Mouse (Mus musculus): ENCODE results near the gene Cers6. TPM values are rescaled to one million over a fixed set of nuclear protein-coding genes. Genes with fewer than 3 reads are reported as not detected.

The Cers6 gene
- polyA plus RNA-seq, 1 experiment from 2014 or later: 55.3 TPM

- no peak for ATAC-seq
Measured at GRCm38 (mm10) chr2:68925542-68925941, 64.3 kb downstream of the Cers6 start.

GRCm38 (mm10) chr2:68926913-68927790 is 65.9 kb downstream of the Cers6 start:
- Histone ChIP-seq H3K27me3 (ENCODE audit: control insufficient read depth, insufficient read depth, low read depth, low read length) (no peaks in the 10 kb centered on the region), H3K36me3 (ENCODE audit: control insufficient read depth, insufficient read depth, low read length) (no peaks in the 10 kb centered on the region), H3K4me2 (ENCODE audit: low read length) (no peak overlapping the region), H3K27ac (ENCODE audit: low read length) (no peak overlapping the region), H3K4me1 (ENCODE audit: control insufficient read depth, insufficient read depth, low read length) (peaks cover 8% of the 10 kb centered on the region), H3K4me3 (ENCODE audit: low read depth, low read length) (no peak overlapping the region), H3K9me3 (replicated peaks; ENCODE audit: control insufficient read depth, low read length, poor library complexity, severe bottlenecking) (no peaks in the 10 kb centered on the region), H3K9ac (ENCODE audit: low read depth, low read length) (no peak overlapping the region)
- ATAC-seq: no peak
- 77% methylated on average over 10 of the region's 10 CpGs for WGBS

More at GRCm38 (mm10) chr2:68925542-68925941, 64.3 kb downstream of the Cers6 start:
- H3K36me3 ChIP-seq (ENCODE audit: control insufficient read depth, insufficient read depth, low read length): no peaks in the 10 kb centered on the region
- no peak overlapping the region for H3K9ac ChIP-seq (ENCODE audit: low read depth, low read length)
- H3K27me3 ChIP-seq (ENCODE audit: control insufficient read depth, insufficient read depth, low read depth, low read length): no peaks in the 10 kb centered on the region
- no peak overlapping the region for H3K27ac ChIP-seq (ENCODE audit: low read length)
- H3K9me3 ChIP-seq (replicated peaks; ENCODE audit: control insufficient read depth, low read length, poor library complexity, severe bottlenecking): no peaks in the 10 kb centered on the region
- no peak overlapping the region for H3K4me3 ChIP-seq (ENCODE audit: low read depth, low read length)
- H3K4me1 ChIP-seq (ENCODE audit: control insufficient read depth, insufficient read depth, low read length): peaks cover 6% of the 10 kb centered on the region; the same call in 1 of the 2 replicates
- no peak overlapping the region for H3K4me2 ChIP-seq (ENCODE audit: low read length)
- WGBS: 81% methylated on average over 6 of the region's 6 CpGs

DNA sequence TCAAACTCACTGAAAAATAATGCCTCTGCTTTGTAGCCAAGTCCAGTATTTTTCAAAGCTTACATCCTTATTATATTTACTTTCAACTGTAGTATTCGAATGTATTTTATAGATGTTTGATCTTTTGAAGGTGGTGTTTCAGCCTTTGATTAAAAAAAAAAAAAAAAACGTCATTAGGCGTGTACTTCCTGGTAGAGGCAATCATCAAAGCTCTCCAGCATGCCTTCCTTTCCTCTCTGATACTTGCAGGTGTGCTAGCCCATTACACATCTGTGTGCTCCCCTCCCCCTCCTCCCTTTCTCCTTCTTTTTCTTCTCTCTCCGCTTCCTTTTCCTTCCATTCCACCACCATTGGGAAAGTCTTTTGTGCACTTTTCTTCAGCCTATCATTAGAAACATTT is 71.0 kb downstream of the Cers6 start:
- H3K9me3 ChIP-seq (replicated peaks; ENCODE audit: control insufficient read depth, low read length, poor library complexity, severe bottlenecking): no peaks in the 10 kb centered on the region

GRCm38 (mm10) chr2:68932656-68933055 is 71.4 kb downstream of the Cers6 start:
- no peak for ATAC-seq
- Histone ChIP-seq H3K36me3 (ENCODE audit: control insufficient read depth, insufficient read depth, low read length) (peaks cover 4% of the 10 kb centered on the region; the same call in 1 of the 2 replicates), H3K27me3 (ENCODE audit: control insufficient read depth, insufficient read depth, low read depth, low read length) (no peaks in the 10 kb centered on the region)

More for the DNA sequence above, 71.0 kb downstream of the Cers6 start:
- peaks cover 7% of the 10 kb centered on the region for H3K4me1 ChIP-seq (ENCODE audit: control insufficient read depth, insufficient read depth, low read length)
- H3K27ac ChIP-seq (ENCODE audit: low read length): no peak overlapping the region
- no peak overlapping the region for H3K4me3 ChIP-seq (ENCODE audit: low read depth, low read length)
- no peak overlapping the region for H3K9ac ChIP-seq (ENCODE audit: low read depth, low read length)
- H3K36me3 ChIP-seq (ENCODE audit: control insufficient read depth, insufficient read depth, low read length): peaks cover 4% of the 10 kb centered on the region; the same call in 1 of the 2 replicates
- no peak overlapping the region for H3K4me2 ChIP-seq (ENCODE audit: low read length)
- no peak for ATAC-seq
- 71% methylated on average over 4 of the region's 4 CpGs for WGBS
- H3K27me3 ChIP-seq (ENCODE audit: control insufficient read depth, insufficient read depth, low read depth, low read length): no peaks in the 10 kb centered on the region

DNA sequence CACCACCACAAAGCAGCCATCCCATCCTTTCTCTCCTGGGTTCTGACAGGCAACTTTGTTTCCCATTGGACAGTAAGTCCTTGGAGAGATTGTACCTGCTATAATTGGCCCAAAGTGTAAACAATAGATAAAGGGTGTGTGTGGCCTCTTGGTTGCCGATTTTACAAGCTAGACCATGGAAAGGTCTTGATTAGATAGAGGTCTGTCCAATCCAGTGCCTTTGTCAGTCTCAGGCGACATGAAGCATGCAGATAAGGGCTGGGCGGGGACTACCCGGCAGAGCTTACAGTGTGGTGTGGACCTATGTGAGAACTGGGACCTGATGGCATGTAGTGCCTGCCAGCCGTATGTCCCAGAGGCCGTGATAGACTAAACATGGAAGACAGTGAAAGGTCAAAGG is 73.4 kb downstream of the Cers6 start:
- Histone ChIP-seq H3K27me3 (ENCODE audit: control insufficient read depth, insufficient read depth, low read depth, low read length) (no peaks in the 10 kb centered on the region), H3K9me3 (replicated peaks; ENCODE audit: control insufficient read depth, low read length, poor library complexity, severe bottlenecking) (no peaks in the 10 kb centered on the region), H3K36me3 (ENCODE audit: control insufficient read depth, insufficient read depth, low read length) (peaks cover 4% of the 10 kb centered on the region; the same call in 1 of the 2 replicates), H3K9ac (ENCODE audit: low read depth, low read length) (no peak overlapping the region), H3K4me2 (ENCODE audit: low read length) (no peak overlapping the region), H3K27ac (ENCODE audit: low read length) (no peak overlapping the region), H3K4me1 (ENCODE audit: control insufficient read depth, insufficient read depth, low read length) (peaks cover 7% of the 10 kb centered on the region), H3K4me3 (ENCODE audit: low read depth, low read length) (no peak overlapping the region)
- 90% methylated on average over 6 of the region's 6 CpGs for WGBS
- ATAC-seq: no peak

More at GRCm38 (mm10) chr2:68932656-68933055, 71.4 kb downstream of the Cers6 start:
- H3K4me3 ChIP-seq (ENCODE audit: low read depth, low read length): no peak overlapping the region
- peaks cover 7% of the 10 kb centered on the region for H3K4me1 ChIP-seq (ENCODE audit: control insufficient read depth, insufficient read depth, low read length)
- no peak overlapping the region for H3K9ac ChIP-seq (ENCODE audit: low read depth, low read length)
- H3K4me2 ChIP-seq (ENCODE audit: low read length): no peak overlapping the region
- no peaks in the 10 kb centered on the region for H3K9me3 ChIP-seq (replicated peaks; ENCODE audit: control insufficient read depth, low read length, poor library complexity, severe bottlenecking)
- no peak overlapping the region for H3K27ac ChIP-seq (ENCODE audit: low read length)
- 57% methylated on average over 4 of the region's 4 CpGs for WGBS

- no peaks in the 10 kb centered on the region for H3K27me3 ChIP-seq (ENCODE audit: control insufficient read depth, insufficient read depth, low read depth, low read length)
- H3K4me3 ChIP-seq (ENCODE audit: low read depth, low read length): no peak overlapping the region
- peaks cover 4% of the 10 kb centered on the region; the same call in 1 of the 2 replicates for H3K36me3 ChIP-seq (ENCODE audit: control insufficient read depth, insufficient read depth, low read length)
- H3K9me3 ChIP-seq (replicated peaks; ENCODE audit: control insufficient read depth, low read length, poor library complexity, severe bottlenecking): no peaks in the 10 kb centered on the region
- 93% methylated on average over 2 of the region's 2 CpGs for WGBS
- peaks cover 5% of the 10 kb centered on the region for H3K4me1 ChIP-seq (ENCODE audit: control insufficient read depth, insufficient read depth, low read length)
- H3K9ac ChIP-seq (ENCODE audit: low read depth, low read length): no peak overlapping the region
- no peak for ATAC-seq
- H3K4me2 ChIP-seq (ENCODE audit: low read length): no peak overlapping the region
- no peak overlapping the region for H3K27ac ChIP-seq (ENCODE audit: low read length)
Measured at GRCm38 (mm10) chr2:68935721-68936294, 74.6 kb downstream of the Cers6 start.

- WGBS: 87% methylated on average over 4 of the region's 4 CpGs
- H3K9me3 ChIP-seq (replicated peaks; ENCODE audit: control insufficient read depth, low read length, poor library complexity, severe bottlenecking): no peaks in the 10 kb centered on the region
- H3K36me3 ChIP-seq (ENCODE audit: control insufficient read depth, insufficient read depth, low read length): peaks cover 4% of the 10 kb centered on the region; the same call in 1 of the 2 replicates
- no peak overlapping the region for H3K9ac ChIP-seq (ENCODE audit: low read depth, low read length)
- H3K27me3 ChIP-seq (ENCODE audit: control insufficient read depth, insufficient read depth, low read depth, low read length): no peaks in the 10 kb centered on the region
- no peak for ATAC-seq
- H3K4me2 ChIP-seq (ENCODE audit: low read length): no peak overlapping the region
- no peak overlapping the region for H3K27ac ChIP-seq (ENCODE audit: low read length)
- H3K4me1 ChIP-seq (ENCODE audit: control insufficient read depth, insufficient read depth, low read length): peaks cover 2% of the 10 kb centered on the region; the same call in 1 of the 2 replicates
- H3K4me3 ChIP-seq (ENCODE audit: low read depth, low read length): no peak overlapping the region
Measured at GRCm38 (mm10) chr2:68936773-68937172, 75.5 kb downstream of the Cers6 start.

- no peak overlapping the region for H3K4me2 ChIP-seq (ENCODE audit: low read length)
- 99% methylated on average over 3 of the region's 3 CpGs for WGBS
- no peak overlapping the region for H3K9ac ChIP-seq (ENCODE audit: low read depth, low read length)
- peaks cover 4% of the 10 kb centered on the region; the same call in 1 of the 2 replicates for H3K36me3 ChIP-seq (ENCODE audit: control insufficient read depth, insufficient read depth, low read length)
- no peak overlapping the region for H3K27ac ChIP-seq (ENCODE audit: low read length)
- no peaks in the 10 kb centered on the region for H3K27me3 ChIP-seq (ENCODE audit: control insufficient read depth, insufficient read depth, low read depth, low read length)
- no peak overlapping the region for H3K4me3 ChIP-seq (ENCODE audit: low read depth, low read length)
- no peaks in the 10 kb centered on the region for H3K4me1 ChIP-seq (ENCODE audit: control insufficient read depth, insufficient read depth, low read length)
- H3K9me3 ChIP-seq (replicated peaks; ENCODE audit: control insufficient read depth, low read length, poor library complexity, severe bottlenecking): no peaks in the 10 kb centered on the region
- no peak for ATAC-seq
Measured at GRCm38 (mm10) chr2:68937833-68938232, 76.6 kb downstream of the Cers6 start.

- Histone ChIP-seq H3K36me3 (ENCODE audit: control insufficient read depth, insufficient read depth, low read length) (no peaks in the 10 kb centered on the region), H3K9ac (ENCODE audit: low read depth, low read length) (no peak overlapping the region), H3K27me3 (ENCODE audit: control insufficient read depth, insufficient read depth, low read depth, low read length) (no peaks in the 10 kb centered on the region), H3K4me3 (ENCODE audit: low read depth, low read length) (no peak overlapping the region), H3K4me2 (ENCODE audit: low read length) (no peak overlapping the region), H3K4me1 (ENCODE audit: control insufficient read depth, insufficient read depth, low read length) (no peaks in the 10 kb centered on the region), H3K9me3 (replicated peaks; ENCODE audit: control insufficient read depth, low read length, poor library complexity, severe bottlenecking) (no peaks in the 10 kb centered on the region), H3K27ac (ENCODE audit: low read length) (no peak overlapping the region)
- no peak for ATAC-seq
- 89% methylated on average over 2 of the region's 2 CpGs for WGBS
Measured at GRCm38 (mm10) chr2:68944898-68945297, 83.7 kb downstream of the Cers6 start.
